Comparison of ENCODE assay signal across 9 mouse cellular contexts in the genomic region with DNA sequence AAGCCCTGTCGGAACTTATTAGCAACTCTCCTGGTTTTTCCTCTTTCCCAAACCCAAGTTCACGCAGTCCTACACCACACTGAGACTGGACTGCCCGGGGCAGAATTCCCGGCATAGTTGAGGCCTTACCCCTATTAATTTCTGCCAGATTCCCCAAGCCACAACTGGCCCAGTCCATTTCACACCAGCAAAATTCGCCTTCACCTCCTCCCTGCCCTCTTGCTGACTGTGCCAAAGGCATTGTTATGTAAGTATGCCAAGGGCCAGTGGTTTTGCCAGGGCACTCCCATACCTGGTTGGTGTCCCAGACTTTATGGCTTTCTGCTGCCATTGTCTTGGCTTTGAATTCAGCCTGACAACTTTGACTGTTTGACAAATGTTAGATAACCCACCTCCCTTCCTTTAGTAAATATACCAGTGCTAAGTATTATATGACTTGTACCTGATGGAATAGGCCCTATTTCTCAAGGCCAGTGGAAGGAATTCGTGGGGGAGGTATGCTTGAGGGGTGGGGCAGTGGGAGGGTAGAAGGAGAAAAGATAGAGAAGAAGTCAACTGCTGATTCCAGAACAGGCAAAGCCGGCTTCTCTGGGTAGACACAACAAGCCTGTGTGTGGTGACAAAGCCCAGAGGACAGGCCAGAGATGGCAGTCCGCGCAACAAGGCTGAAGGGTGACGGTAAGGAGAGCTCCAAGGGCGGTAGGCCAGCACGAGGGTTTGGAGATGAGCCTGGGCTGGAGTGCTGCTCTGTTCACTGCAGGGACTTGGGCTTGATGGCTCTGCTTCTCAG.
A peak's percentile ranks its signal among the peaks of the same experiment; 100 is the strongest.
DNase-seq lines count a peak whose midpoint lies in the region; ATAC-seq and TF ChIP-seq lines count a peak whose summit lies in the region.
"Had no signal": no experiment of that assay in that cellular context is flagged by ENCODE, and none has a peak within 500 bp of the region (broad histone marks: within the 10 kb centered on the region; RNA-seq: fewer than 3 reads in every experiment).

No protein-coding gene starts in this region.

- H3K27me3 ChIP-seq in intestine, embryonic 14.5 days (replicated peaks; ENCODE audit: control insufficient read depth, insufficient read depth, low read length), result no peaks in the 10 kb centered on the region
- no peaks in the 10 kb centered on the region for H3K27me3 ChIP-seq in midbrain, embryonic 10.5 days (ENCODE audit: low read depth, poor library complexity, severe bottlenecking)

- peak overlapping the region; percentile 43 for H3K4me2 ChIP-seq in intestine, embryonic 14.5 days (ENCODE audit: low read length)

- intact Hi-C loops in heart, postnatal 14 days (cut with DNase I), result no loop called here

- 47% methylated on average over 12 of the region's 12 CpGs for WGBS in intestine, embryonic 14.5 days
- WGBS in lung, adult 2 months, result 59% methylated on average over 12 of the region's 12 CpGs
- WGBS in midbrain, embryonic 10.5 days, result 83% methylated on average over 12 of the region's 12 CpGs

- H3K9ac ChIP-seq in intestine, embryonic 14.5 days (ENCODE audit: low read length), result peak overlapping the region; percentile 16; the same call in 1 of the 2 replicates
- H3K9ac ChIP-seq: liver, embryonic 14.5 days had no signal

- TF ChIP-seq CTCF in lung, adult 2 months (IDR thresholded peaks at IDR 0.05; ENCODE audit: insufficient read depth, low read length), result no peak

- peak; percentile 77 for ATAC-seq in intestine, embryonic 14.5 days (replicated peaks; ENCODE audit: low FRiP score, low TSS enrichment, low read depth)

- no peaks in the 10 kb centered on the region for H3K36me3 ChIP-seq in intestine, embryonic 14.5 days (ENCODE audit: control insufficient read depth, insufficient read depth, low read length)
- no peaks in the 10 kb centered on the region for H3K36me3 ChIP-seq in midbrain, embryonic 10.5 days

- peaks cover 35% of the 10 kb centered on the region for H3K4me1 ChIP-seq in intestine, embryonic 14.5 days (replicated peaks; ENCODE audit: control insufficient read depth, insufficient read depth, low read length)
- peaks cover 15% of the 10 kb centered on the region for H3K4me1 ChIP-seq in lung, adult 2 months (ENCODE audit: control insufficient read depth, insufficient read depth, low read length)
- peaks cover 23% of the 10 kb centered on the region for H3K4me1 ChIP-seq in midbrain, embryonic 10.5 days

- TF ChIP-seq POLR2A in lung, adult 2 months (IDR thresholded peaks at IDR 0.05; ENCODE audit: borderline replicate concordance, extremely low read depth, low read depth, low read length), result no peak

- peak; percentile 94 for DNase-seq in heart, adult 11 months
- DNase-seq in heart, postnatal 14 days, result no peak
- DNase-seq in R1 (ENCODE audit: low read depth, low spot score), result peak; percentile 21
- peak; percentile 68 for DNase-seq in intestine, embryonic 14.5 days (ENCODE audit: low spot score)
- no peak for DNase-seq in lung, adult 2 months
- no peak for DNase-seq in spleen, adult 12 weeks (ENCODE audit: low spot score)
- no peak for DNase-seq in midbrain, embryonic 10.5 days (ENCODE audit: low spot score)
- DNase-seq in frontal cortex, postnatal 36 days (ENCODE audit: low spot score in 2 of 2), result no peak

- H3K9me3 ChIP-seq in intestine, embryonic 14.5 days (ENCODE audit: control insufficient read depth, low read length), result no peaks in the 10 kb centered on the region
- H3K9me3 ChIP-seq in midbrain, embryonic 10.5 days (replicated peaks), result no peaks in the 10 kb centered on the region

- H3K27ac ChIP-seq in intestine, embryonic 14.5 days (ENCODE audit: low read depth), result peak overlapping the region; percentile 69
- no peak overlapping the region; the same call in 1 of the 2 replicates for H3K27ac ChIP-seq in midbrain, embryonic 10.5 days (replicated peaks)
- H3K27ac ChIP-seq: liver, embryonic 14.5 days had no signal

- peak overlapping the region; percentile 20 for H3K4me3 ChIP-seq in intestine, embryonic 14.5 days (ENCODE audit: low read depth, low read length)
- H3K4me3 ChIP-seq in lung, adult 2 months (replicated peaks; ENCODE audit: extremely low read depth, low read depth, low read length), result peak overlapping the region; percentile 10
- no peak overlapping the region for H3K4me3 ChIP-seq in midbrain, embryonic 10.5 days

Comparison
In these comparisons a context has a peak if more than half of its experiments do, and no peak if none do; other contexts are left out.
1. DNase-seq: peak in heart, adult 11 months (single experiment), R1 (single experiment) and intestine, embryonic 14.5 days (single experiment); none in heart, postnatal 14 days (0 of 2), lung, adult 2 months (single experiment), spleen, adult 12 weeks (single experiment), midbrain, embryonic 10.5 days (single experiment) and frontal cortex, postnatal 36 days (0 of 2).